Mouse (Mus musculus): ENCODE data around the gene Shisal2a. TPM values are rescaled to one million over a fixed set of nuclear protein-coding genes. Genes with fewer than 3 reads are reported as not detected.

Gene Shisal2a
- polyA plus RNA-seq, 1 experiment from 2014 or later: 7.7 TPM

DNA sequence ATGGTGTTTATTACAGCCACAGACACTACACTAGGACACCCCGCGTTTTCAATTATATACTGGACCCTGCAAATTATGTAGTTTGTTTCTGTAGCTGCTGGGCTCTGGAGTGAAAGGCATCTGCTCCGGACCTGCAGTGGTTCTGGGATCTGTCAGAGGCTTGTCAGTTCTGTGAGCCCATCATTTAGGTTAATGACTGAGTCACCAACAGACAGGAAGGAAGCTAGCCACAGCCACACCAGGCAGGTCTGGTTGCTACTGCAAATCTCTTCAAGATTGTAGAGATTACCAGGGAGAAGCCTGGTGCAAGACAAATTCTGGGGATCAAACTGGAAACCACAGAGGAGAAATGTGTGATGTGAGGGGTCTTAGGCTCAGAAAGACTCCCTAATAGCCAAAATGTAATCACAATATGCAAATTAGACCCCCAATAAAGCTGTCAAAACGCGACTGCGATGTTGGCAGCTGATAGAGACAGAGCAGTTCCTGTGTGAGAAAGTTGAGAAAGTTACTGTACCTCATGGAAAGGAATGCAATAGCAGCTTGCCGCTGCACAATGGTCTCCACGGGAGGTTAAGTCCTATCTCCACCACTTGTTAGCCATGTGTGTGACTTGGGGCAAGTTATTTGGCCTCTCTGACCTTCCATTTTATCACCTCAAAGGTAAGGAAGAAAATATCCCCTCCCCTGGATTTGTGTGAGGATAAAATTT is 33.2 kb downstream of the Shisal2a start:
- Histone ChIP-seq H3K27ac (ENCODE audit: low read depth, low read length) (no peak overlapping the region), H3K27me3 (ENCODE audit: control insufficient read depth, insufficient read depth, low read length) (no peaks in the 10 kb centered on the region), H3K4me3 (ENCODE audit: low read depth, low read length) (no peak overlapping the region), H3K36me3 (ENCODE audit: control insufficient read depth, insufficient read depth, low read length) (no peaks in the 10 kb centered on the region), H3K4me1 (ENCODE audit: control insufficient read depth, insufficient read depth, low read length) (peaks cover 4% of the 10 kb centered on the region; the same call in 1 of the 2 replicates), H3K9me3 (ENCODE audit: control insufficient read depth, low read length) (no peaks in the 10 kb centered on the region), H3K4me2 (ENCODE audit: low read depth, low read length) (no peak overlapping the region), H3K9ac (replicated peaks; ENCODE audit: low read depth, low read length) (no peak overlapping the region)
- no peak for ATAC-seq (ENCODE audit: low read depth)
- 30% methylated on average over 8 of the region's 8 CpGs for WGBS

DNA sequence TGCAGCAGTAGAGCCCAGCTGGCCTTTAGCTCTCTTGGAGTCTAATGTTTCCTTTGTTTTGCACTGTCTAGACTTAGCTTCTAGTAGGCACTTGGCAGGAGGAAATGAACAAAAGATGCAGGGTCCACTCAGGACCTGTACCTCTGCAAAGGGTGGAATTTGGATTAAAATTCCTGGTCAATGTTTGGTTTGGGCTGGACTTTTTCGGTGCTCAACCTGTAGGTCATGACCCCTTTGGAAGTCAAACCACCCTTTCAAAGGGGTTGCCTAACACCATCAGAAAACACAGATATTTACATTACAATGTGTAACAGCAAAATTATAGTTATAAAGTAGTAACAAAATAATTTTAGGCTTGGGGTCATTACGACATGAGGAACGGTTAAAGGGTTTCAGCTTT is 34.1 kb downstream of the Shisal2a start:
- no peak for ATAC-seq (ENCODE audit: low read depth)
- Histone ChIP-seq H3K4me2 (ENCODE audit: low read depth, low read length) (no peak overlapping the region), H3K4me3 (ENCODE audit: low read depth, low read length) (no peak overlapping the region), H3K4me1 (ENCODE audit: control insufficient read depth, insufficient read depth, low read length) (peaks cover 4% of the 10 kb centered on the region; the same call in 1 of the 2 replicates), H3K9me3 (ENCODE audit: control insufficient read depth, low read length) (no peaks in the 10 kb centered on the region), H3K27ac (ENCODE audit: low read depth, low read length) (no peak overlapping the region), H3K36me3 (ENCODE audit: control insufficient read depth, insufficient read depth, low read length) (no peaks in the 10 kb centered on the region), H3K27me3 (ENCODE audit: control insufficient read depth, insufficient read depth, low read length) (no peaks in the 10 kb centered on the region), H3K9ac (replicated peaks; ENCODE audit: low read depth, low read length) (no peak overlapping the region)
- WGBS: 91% methylated on average over 3 of the region's 3 CpGs

DNA sequence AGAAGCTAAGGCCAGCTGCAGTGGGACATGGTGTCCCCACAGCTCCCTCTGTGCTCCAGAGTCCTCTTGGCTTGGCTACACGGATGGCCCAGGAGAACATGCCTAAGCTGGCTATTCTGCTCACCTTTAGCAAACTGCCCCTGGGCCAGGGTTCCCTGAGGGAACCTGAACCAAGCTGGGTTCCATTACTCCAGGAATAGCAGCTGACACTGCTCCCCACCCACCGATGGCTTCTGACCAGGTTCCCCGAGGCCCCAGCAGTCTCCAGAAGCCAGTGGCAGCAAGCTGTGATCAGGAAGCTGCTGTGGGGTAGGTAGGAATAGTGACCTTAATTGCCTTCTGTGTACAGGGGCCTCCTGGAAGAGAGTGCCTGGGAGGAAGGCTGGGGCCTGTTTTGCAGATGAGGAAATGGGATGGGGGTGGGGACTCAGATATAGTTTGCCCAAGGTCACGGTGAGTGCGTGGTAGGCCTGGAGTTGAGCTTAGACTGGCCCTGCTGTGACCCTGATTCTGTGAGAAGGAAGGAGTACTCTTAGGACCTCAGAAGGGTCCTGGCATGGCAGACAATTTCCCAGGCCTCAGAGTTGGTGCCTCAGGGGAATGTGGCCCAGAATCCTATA is 34.8 kb downstream of the Shisal2a start:
- Histone ChIP-seq H3K27ac (ENCODE audit: low read depth, low read length) (no peak overlapping the region), H3K4me3 (ENCODE audit: low read depth, low read length) (no peak overlapping the region), H3K4me2 (ENCODE audit: low read depth, low read length) (no peak overlapping the region), H3K27me3 (ENCODE audit: control insufficient read depth, insufficient read depth, low read length) (no peaks in the 10 kb centered on the region), H3K9me3 (ENCODE audit: control insufficient read depth, low read length) (no peaks in the 10 kb centered on the region), H3K9ac (replicated peaks; ENCODE audit: low read depth, low read length) (no peak overlapping the region), H3K4me1 (ENCODE audit: control insufficient read depth, insufficient read depth, low read length) (peaks cover 4% of the 10 kb centered on the region; the same call in 1 of the 2 replicates), H3K36me3 (ENCODE audit: control insufficient read depth, insufficient read depth, low read length) (no peaks in the 10 kb centered on the region)
- 62% methylated on average over 5 of the region's 5 CpGs for WGBS
- no peak for ATAC-seq (ENCODE audit: low read depth)

DNA sequence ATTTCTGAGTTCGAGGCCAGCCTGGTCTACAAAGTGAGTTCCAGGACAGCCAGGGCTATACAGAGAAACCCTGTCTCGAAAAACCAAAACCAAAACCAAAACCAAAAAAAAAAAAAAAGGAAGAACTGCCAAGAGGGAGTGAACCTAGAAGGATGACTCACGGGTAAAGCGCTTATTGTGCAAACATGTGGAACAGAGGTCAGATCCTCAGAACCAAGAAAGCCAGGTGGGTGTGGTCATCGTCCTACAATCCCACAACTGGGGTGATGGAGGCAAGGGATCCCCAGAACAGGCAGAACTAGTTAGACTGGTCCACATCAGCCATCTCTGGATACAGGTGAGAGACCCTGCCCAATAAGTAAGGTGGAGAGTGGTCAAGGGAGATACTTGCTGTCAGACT is 36.0 kb downstream of the Shisal2a start:
- 93% methylated on average over 5 of the region's 5 CpGs for WGBS
- H3K27ac ChIP-seq (ENCODE audit: low read depth, low read length): no peak overlapping the region
- no peaks in the 10 kb centered on the region for H3K27me3 ChIP-seq (ENCODE audit: control insufficient read depth, insufficient read depth, low read length)
- no peak overlapping the region for H3K4me3 ChIP-seq (ENCODE audit: low read depth, low read length)
- H3K4me2 ChIP-seq (ENCODE audit: low read depth, low read length): no peak overlapping the region
- no peaks in the 10 kb centered on the region for H3K9me3 ChIP-seq (ENCODE audit: control insufficient read depth, low read length)
- ATAC-seq (ENCODE audit: low read depth): no peak
- H3K36me3 ChIP-seq (ENCODE audit: control insufficient read depth, insufficient read depth, low read length): no peaks in the 10 kb centered on the region
- H3K4me1 ChIP-seq (ENCODE audit: control insufficient read depth, insufficient read depth, low read length): peaks cover 4% of the 10 kb centered on the region; the same call in 1 of the 2 replicates
- H3K9ac ChIP-seq (replicated peaks; ENCODE audit: low read depth, low read length): no peak overlapping the region

DNA sequence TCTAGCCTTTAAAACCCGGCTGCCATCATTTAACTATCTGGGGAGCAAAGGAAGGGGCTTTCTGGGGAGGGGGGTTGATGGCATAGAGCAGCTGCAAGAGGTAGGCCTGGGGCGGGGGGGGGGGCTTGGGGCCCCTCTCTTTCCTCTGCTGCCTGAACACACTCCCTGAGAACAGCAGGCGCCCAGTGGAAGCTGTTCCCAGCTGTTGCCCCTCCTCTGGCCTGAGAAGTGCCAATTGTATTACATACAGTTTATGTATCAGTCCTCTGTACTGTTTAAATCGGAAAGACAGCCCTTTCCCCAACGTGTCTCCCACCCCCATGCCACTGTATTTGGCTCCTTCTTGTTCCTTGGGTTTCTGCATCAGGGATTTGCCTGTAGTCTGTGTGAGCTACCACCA is 37.3 kb downstream of the Shisal2a start:
- Histone ChIP-seq H3K9me3 (ENCODE audit: control insufficient read depth, low read length) (no peaks in the 10 kb centered on the region), H3K27ac (ENCODE audit: low read depth, low read length) (no peak overlapping the region), H3K27me3 (ENCODE audit: control insufficient read depth, insufficient read depth, low read length) (no peaks in the 10 kb centered on the region), H3K4me1 (ENCODE audit: control insufficient read depth, insufficient read depth, low read length) (peaks cover 2% of the 10 kb centered on the region; the same call in 1 of the 2 replicates), H3K4me2 (ENCODE audit: low read depth, low read length) (no peak overlapping the region), H3K9ac (replicated peaks; ENCODE audit: low read depth, low read length) (no peak overlapping the region), H3K4me3 (ENCODE audit: low read depth, low read length) (no peak overlapping the region), H3K36me3 (ENCODE audit: control insufficient read depth, insufficient read depth, low read length) (no peaks in the 10 kb centered on the region)
- WGBS: 27% methylated on average over 5 of the region's 5 CpGs
- ATAC-seq (ENCODE audit: low read depth): no peak

DNA sequence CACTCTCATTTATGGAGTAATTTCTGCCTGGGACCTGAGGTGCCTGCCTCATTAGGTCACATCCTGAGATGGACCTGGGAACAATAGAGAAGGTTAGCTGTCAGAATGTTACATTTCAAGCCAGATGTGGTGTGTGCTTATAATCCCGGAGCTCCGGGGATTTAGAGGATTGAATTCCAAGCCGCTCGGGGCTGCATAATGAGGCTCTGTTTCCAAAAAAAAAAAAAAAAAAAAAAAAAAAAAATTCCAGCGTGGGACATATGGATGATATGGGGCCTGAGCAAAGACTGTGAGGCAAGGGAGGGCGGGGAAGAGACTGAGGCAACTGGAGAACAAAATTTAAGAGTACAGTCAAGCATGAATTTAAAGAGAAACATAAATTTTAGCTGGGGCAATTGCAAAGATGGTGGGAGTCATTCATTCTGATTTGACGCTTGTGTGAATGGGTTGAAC is 38.5 kb downstream of the Shisal2a start:
- no peaks in the 10 kb centered on the region for H3K9me3 ChIP-seq (ENCODE audit: control insufficient read depth, low read length)
- H3K4me1 ChIP-seq (ENCODE audit: control insufficient read depth, insufficient read depth, low read length): no peaks in the 10 kb centered on the region
- H3K4me3 ChIP-seq (ENCODE audit: low read depth, low read length): no peak overlapping the region
- H3K4me2 ChIP-seq (ENCODE audit: low read depth, low read length): no peak overlapping the region
- H3K9ac ChIP-seq (replicated peaks; ENCODE audit: low read depth, low read length): no peak overlapping the region
- H3K27me3 ChIP-seq (ENCODE audit: control insufficient read depth, insufficient read depth, low read length): no peaks in the 10 kb centered on the region
- ATAC-seq (ENCODE audit: low read depth): no peak
- H3K27ac ChIP-seq (ENCODE audit: low read depth, low read length): no peak overlapping the region
- WGBS: 14% methylated on average over 7 of the region's 7 CpGs
- H3K36me3 ChIP-seq (ENCODE audit: control insufficient read depth, insufficient read depth, low read length): no peaks in the 10 kb centered on the region

DNA sequence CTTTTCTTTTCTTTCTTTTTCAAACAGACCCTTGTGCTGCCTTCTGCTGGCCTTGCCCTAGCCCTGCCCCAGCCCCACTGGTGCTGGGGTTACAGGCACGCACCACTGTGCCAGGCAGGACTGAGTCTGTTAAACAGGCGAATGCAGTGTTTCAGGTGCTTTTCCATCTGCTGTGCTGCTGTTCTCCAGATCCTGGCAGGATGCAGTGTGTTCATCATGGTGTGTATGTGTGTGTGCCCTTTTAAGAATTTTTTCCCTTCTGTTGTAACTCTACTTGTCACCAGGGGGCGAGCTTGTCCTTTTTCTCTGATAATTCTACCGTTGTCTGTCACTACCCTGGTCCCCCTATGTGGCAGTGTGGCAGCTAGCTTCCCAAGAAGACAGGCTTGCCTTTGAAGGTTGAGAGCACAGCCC is 43.9 kb downstream of the Shisal2a start:
- Histone ChIP-seq H3K4me1 (ENCODE audit: control insufficient read depth, insufficient read depth, low read length) (no peaks in the 10 kb centered on the region), H3K4me3 (ENCODE audit: low read depth, low read length) (no peak overlapping the region), H3K27me3 (ENCODE audit: control insufficient read depth, insufficient read depth, low read length) (no peaks in the 10 kb centered on the region), H3K9ac (replicated peaks; ENCODE audit: low read depth, low read length) (no peak overlapping the region), H3K27ac (ENCODE audit: low read depth, low read length) (no peak overlapping the region), H3K4me2 (ENCODE audit: low read depth, low read length) (no peak overlapping the region), H3K9me3 (ENCODE audit: control insufficient read depth, low read length) (no peaks in the 10 kb centered on the region), H3K36me3 (ENCODE audit: control insufficient read depth, insufficient read depth, low read length) (peaks cover 9% of the 10 kb centered on the region)
- ATAC-seq (ENCODE audit: low read depth): peak; percentile 87
- 21% methylated on average over 4 of the region's 4 CpGs for WGBS

DNA sequence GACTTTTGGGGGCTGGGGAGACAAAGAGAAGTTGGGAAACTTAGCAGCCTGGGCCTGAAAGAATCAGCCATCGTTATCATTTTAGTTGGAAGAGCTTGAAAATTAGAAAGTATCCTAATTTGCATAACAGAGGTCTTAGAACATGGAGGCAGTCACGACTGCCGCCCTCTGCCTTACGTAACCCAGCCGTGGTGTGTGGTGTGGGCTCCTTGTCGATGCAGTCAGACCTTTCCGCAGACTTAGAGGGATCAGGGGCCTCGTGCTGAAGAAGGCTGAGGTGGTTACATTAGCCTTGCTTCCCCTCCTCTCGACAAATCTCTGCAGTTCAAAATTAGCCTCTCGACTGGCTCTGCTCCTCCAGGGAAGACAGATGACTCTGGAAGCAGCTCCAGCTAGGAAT is 44.3 kb downstream of the Shisal2a start:
- 65% methylated on average over 10 of the region's 10 CpGs for WGBS
- Histone ChIP-seq H3K36me3 (ENCODE audit: control insufficient read depth, insufficient read depth, low read length) (peaks cover 9% of the 10 kb centered on the region), H3K4me1 (ENCODE audit: control insufficient read depth, insufficient read depth, low read length) (no peaks in the 10 kb centered on the region), H3K9me3 (ENCODE audit: control insufficient read depth, low read length) (no peaks in the 10 kb centered on the region), H3K4me3 (ENCODE audit: low read depth, low read length) (no peak overlapping the region), H3K4me2 (ENCODE audit: low read depth, low read length) (no peak overlapping the region), H3K27me3 (ENCODE audit: control insufficient read depth, insufficient read depth, low read length) (no peaks in the 10 kb centered on the region), H3K27ac (ENCODE audit: low read depth, low read length) (0 out of 2 replicates have a peak overlapping the region, but pooled peaks have one; percentile 5), H3K9ac (replicated peaks; ENCODE audit: low read depth, low read length) (no peak overlapping the region)
- ATAC-seq (ENCODE audit: low read depth): no peak

DNA sequence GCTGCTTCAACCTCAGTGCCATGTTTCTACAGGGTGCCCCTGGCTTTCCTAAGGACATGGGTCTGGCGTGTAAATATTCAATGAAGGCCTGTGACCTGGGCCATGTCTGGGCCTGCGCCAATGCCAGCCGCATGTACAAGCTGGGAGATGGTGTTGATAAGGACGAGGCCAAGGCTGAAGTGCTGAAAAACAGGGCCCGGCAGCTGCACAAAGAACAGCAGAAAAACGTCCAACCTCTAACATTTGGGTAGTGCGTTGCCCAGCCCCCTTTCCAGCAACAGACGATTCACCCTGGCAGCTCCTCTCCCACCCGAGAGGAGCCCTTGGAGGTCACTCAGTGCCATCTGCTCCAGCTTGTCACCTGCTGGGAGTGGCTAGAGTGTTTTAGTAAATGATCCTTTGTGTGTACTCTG is 44.8 kb downstream of the Shisal2a start:
- Histone ChIP-seq H3K4me2 (ENCODE audit: low read depth, low read length) (no peak overlapping the region), H3K9me3 (ENCODE audit: control insufficient read depth, low read length) (no peaks in the 10 kb centered on the region), H3K4me1 (ENCODE audit: control insufficient read depth, insufficient read depth, low read length) (no peaks in the 10 kb centered on the region), H3K4me3 (ENCODE audit: low read depth, low read length) (no peak overlapping the region), H3K9ac (replicated peaks; ENCODE audit: low read depth, low read length) (no peak overlapping the region), H3K27ac (ENCODE audit: low read depth, low read length) (no peak overlapping the region), H3K27me3 (ENCODE audit: control insufficient read depth, insufficient read depth, low read length) (no peaks in the 10 kb centered on the region), H3K36me3 (ENCODE audit: control insufficient read depth, insufficient read depth, low read length) (peaks cover 9% of the 10 kb centered on the region)
- WGBS: 58% methylated on average over 9 of the region's 9 CpGs
- no peak for ATAC-seq (ENCODE audit: low read depth)

Data from neural tube, embryonic 14.5 days (tissue).